In the genomic region with DNA sequence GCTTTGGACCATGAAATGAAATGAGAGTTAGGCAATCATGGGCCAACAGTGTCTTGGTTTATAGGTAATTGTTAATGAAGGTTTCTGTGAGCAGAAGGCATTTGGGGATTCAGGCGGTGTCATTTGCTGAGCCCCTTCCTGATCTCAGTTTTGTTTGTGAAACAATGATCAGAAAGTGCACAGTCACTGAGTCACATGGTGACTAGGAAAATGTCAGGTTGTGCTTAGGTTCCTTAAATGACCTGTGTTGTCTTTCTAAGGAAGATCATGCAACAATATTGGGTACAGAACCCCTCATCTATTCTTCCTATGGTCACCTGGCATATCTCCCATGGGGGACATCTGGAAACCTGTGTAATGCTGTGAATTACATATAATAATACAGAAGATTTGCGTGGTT, we compare ENCODE assay signal across 22 mouse cellular contexts. TPM values are rescaled to one million over a fixed set of nuclear protein-coding genes. Genes with fewer than 3 reads are reported as not detected.
A peak's percentile ranks its signal among the peaks of the same experiment; 100 is the strongest.
DNase-seq lines count a peak whose midpoint lies in the region; ATAC-seq and TF ChIP-seq lines count a peak whose summit lies in the region.
"Not testable (repeated sequence)": the region's sequence is repeated elsewhere in the genome, so short reads cannot be mapped to it uniquely, and the experiment has no call there.
"Had no signal": no experiment of that assay in that cellular context is flagged by ENCODE, and none has a peak within 500 bp of the region (broad histone marks: within the 10 kb centered on the region; RNA-seq: fewer than 3 reads in every experiment).

No protein-coding gene starts in this region.

- H3K4me3 ChIP-seq in liver, adult 2 months (ENCODE audit: insufficient read depth, low read depth, low read length), result not testable (repeated sequence)

- peak; percentile 34 for DNase-seq in liver, adult 2 months (ENCODE audit: extremely low read depth, low read depth, low spot score)

- not testable (repeated sequence) for H3K79me2 ChIP-seq in liver, adult 2 months (ENCODE audit: control insufficient read depth, insufficient read depth, low read length)

- H3K9ac ChIP-seq in liver, adult 2 months (ENCODE audit: low read depth, low read length), result not testable (repeated sequence)

- peaks cover 17% of the 10 kb centered on the region for H3K4me1 ChIP-seq in liver, adult 2 months (ENCODE audit: control insufficient read depth, insufficient read depth, low read length)

- ATAC-seq in common myeloid progenitor, adult 5-6 weeks (replicated peaks; ENCODE audit: low read depth, poor library complexity, severe bottlenecking), result 0 out of 2 replicates have a peak, but pooled peaks have one; percentile 20
- ATAC-seq in granulocyte monocyte progenitor cell, adult 5-6 weeks (replicated peaks; ENCODE audit: poor library complexity, severe bottlenecking), result peak; percentile 58
- peak; percentile 68 for ATAC-seq in megakaryocyte, adult 5-6 weeks (ENCODE audit: poor library complexity, severe bottlenecking)
- ATAC-seq in monocyte, adult 5-6 weeks (replicated peaks; ENCODE audit: insufficient number of reproducible peaks, low FRiP score, low TSS enrichment, poor library complexity, severe bottlenecking), result peak; percentile 42; the same call in 1 of the 2 replicates
- peak; percentile 53 for ATAC-seq in neutrophil, adult 5-6 weeks (ENCODE audit: extremely low read depth, insufficient number of reproducible peaks, low FRiP score, poor library complexity, severe bottlenecking)

- H3K27ac ChIP-seq in liver, adult 2 months (replicated peaks; ENCODE audit: insufficient read depth, low read depth, low read length), result not testable (repeated sequence)

- 85% methylated on average over 2 of the region's 2 CpGs for WGBS in liver, adult 2 months

- not testable (repeated sequence) for H3K36me3 ChIP-seq in liver, adult 2 months (ENCODE audit: control insufficient read depth, insufficient read depth, low read length)

- H3K27me3 ChIP-seq in liver, adult 2 months (ENCODE audit: control insufficient read depth, insufficient read depth, low read length), result not testable (repeated sequence)

- TF ChIP-seq CTCF in liver, adult 2 months (IDR thresholded peaks at IDR 0.05; ENCODE audit: low read depth, low read length), result not testable (repeated sequence)

- not testable (repeated sequence) for TF ChIP-seq POLR2A in liver, adult 2 months (IDR thresholded peaks at IDR 0.05; ENCODE audit: extremely low read depth, insufficient read depth, low read length)

RNA-seq across cellular contexts. Expression of gene Ugt1a10, which starts 7.8 kb away (rescaled TPM):
- not detected in 2 replicates for total RNA-seq in common myeloid progenitor, adult 5-6 weeks (2017)
- total RNA-seq in granulocyte monocyte progenitor cell, adult 5-6 weeks (2014; fragmentation: Nextera tagmentation), result not detected in 2 replicates
- not detected in 2 replicates for total RNA-seq in granulocyte monocyte progenitor cell, adult 5-6 weeks (2017)
- total RNA-seq in liver, adult 2 months (2014; rRNA removed), result 6.4 and 6.9 TPM in 2 replicates
- 1.2 and 2.8 TPM in 2 replicates for polyA plus RNA-seq in liver, adult 2 months (2012; rRNA removed)
- not detected in 2 replicates for total RNA-seq in megakaryocyte, adult 5-6 weeks (2015)
- not detected in 2 replicates for total RNA-seq in megakaryocyte, adult 5-6 weeks (2017)
- total RNA-seq in monocyte, adult 5-6 weeks (2017), result 1.2 TPM in 1 of 3 replicates, not detected in the others
- total RNA-seq in neutrophil, adult 5-6 weeks (2017), result not detected in 2 replicates
- total RNA-seq: adrenal gland, adult 2 months; adrenal gland, adult 8-10 months; adrenal gland, postnatal 25 days; CH12.LX; ES-E14; MEL had no signal
- polyA plus RNA-seq: activated CD4-positive, CD25-positive, alpha-beta regulatory T cell, adult 4 months; adrenal gland, adult 2 months; brain, embryonic 14.5 days; C2C12; CD4-positive, CD25-positive, alpha-beta regulatory T cell, adult 4 months; G1E had no signal

RNA-seq across cellular contexts. Expression of gene Ugt1a9, which starts 23.2 kb away (rescaled TPM):
- total RNA-seq in common myeloid progenitor, adult 5-6 weeks (2017), result not detected in 2 replicates
- not detected in 2 replicates for total RNA-seq in granulocyte monocyte progenitor cell, adult 5-6 weeks (2014; fragmentation: Nextera tagmentation)
- total RNA-seq in granulocyte monocyte progenitor cell, adult 5-6 weeks (2017), result not detected in 2 replicates
- 177 and 194 TPM in 2 replicates for total RNA-seq in liver, adult 2 months (2014; rRNA removed)
- 142 and 259 TPM in 2 replicates for polyA plus RNA-seq in liver, adult 2 months (2012; rRNA removed)
- total RNA-seq in megakaryocyte, adult 5-6 weeks (2015), result not detected in 2 replicates
- not detected in 2 replicates for total RNA-seq in megakaryocyte, adult 5-6 weeks (2017)
- not detected in 3 replicates for total RNA-seq in monocyte, adult 5-6 weeks (2017)
- not detected in 2 replicates for total RNA-seq in neutrophil, adult 5-6 weeks (2017)
- total RNA-seq: adrenal gland, adult 18-20 months; adrenal gland, postnatal 25 days; CH12.LX; ES-E14; MEL had no signal
- polyA plus RNA-seq: adrenal gland, adult 2 months; brain, embryonic 14.5 days; C2C12; CD4-positive, CD25-positive, alpha-beta regulatory T cell, adult 4 months; G1E had no signal

RNA-seq across cellular contexts. Expression of gene Usp40, which starts 39.1 kb away (rescaled TPM):
- total RNA-seq in common myeloid progenitor, adult 5-6 weeks (2017), result 15.7 and 27.8 TPM in 2 replicates
- total RNA-seq in granulocyte monocyte progenitor cell, adult 5-6 weeks (2014; fragmentation: Nextera tagmentation), result 13.9 and 27.2 TPM in 2 replicates
- 10.6 and 10.7 TPM in 2 replicates for total RNA-seq in granulocyte monocyte progenitor cell, adult 5-6 weeks (2017)
- 29.4 and 29.8 TPM in 2 replicates for total RNA-seq in liver, adult 2 months (2014; rRNA removed)
- polyA plus RNA-seq in liver, adult 2 months (2012; rRNA removed), result 6.4 and 8.6 TPM in 2 replicates
- total RNA-seq in megakaryocyte, adult 5-6 weeks (2015), result 7.0 and 8.8 TPM in 2 replicates
- 12.8 and 18.9 TPM in 2 replicates for total RNA-seq in megakaryocyte, adult 5-6 weeks (2017)
- 14.8 to 34.3 TPM (median 18.1 TPM) in 3 replicates for total RNA-seq in monocyte, adult 5-6 weeks (2017)
- 24.6 and 27.8 TPM in 2 replicates for total RNA-seq in neutrophil, adult 5-6 weeks (2017)

RNA-seq across cellular contexts. Expression of gene Ugt1a8, which starts 40.2 kb away (rescaled TPM):
- total RNA-seq in common myeloid progenitor, adult 5-6 weeks (2017), result not detected in 2 replicates
- not detected in 2 replicates for total RNA-seq in granulocyte monocyte progenitor cell, adult 5-6 weeks (2014; fragmentation: Nextera tagmentation)
- not detected in 2 replicates for total RNA-seq in granulocyte monocyte progenitor cell, adult 5-6 weeks (2017)
- total RNA-seq in liver, adult 2 months (2014; rRNA removed), result 4.0 and 4.6 TPM in 2 replicates
- 0.07 and 0.11 TPM in 2 replicates for polyA plus RNA-seq in liver, adult 2 months (2012; rRNA removed)
- not detected in 2 replicates for total RNA-seq in megakaryocyte, adult 5-6 weeks (2015)
- not detected in 2 replicates for total RNA-seq in megakaryocyte, adult 5-6 weeks (2017)
- total RNA-seq in monocyte, adult 5-6 weeks (2017), result not detected in 3 replicates
- not detected in 2 replicates for total RNA-seq in neutrophil, adult 5-6 weeks (2017)
- total RNA-seq: adrenal gland, adult 18-20 months; adrenal gland, adult 2 months; adrenal gland, adult 8-10 months; adrenal gland, postnatal 14 days; adrenal gland, postnatal 25 days; adrenal gland, postnatal 36 days; adrenal gland, postnatal 4 days; CH12.LX; ES-E14; G1E; MEL had no signal
- polyA plus RNA-seq: activated CD4-positive, CD25-positive, alpha-beta regulatory T cell, adult 4 months; adrenal gland, adult 2 months; brain, embryonic 14.5 days; C2C12; CD4-positive, CD25-positive, alpha-beta regulatory T cell, adult 4 months; G1E; Patski had no signal

RNA-seq across cellular contexts. Expression of gene Ugt1a7c, which starts 47.5 kb away (rescaled TPM):
- 20.6 and 22.1 TPM in 2 replicates for total RNA-seq in common myeloid progenitor, adult 5-6 weeks (2017)
- 25.2 and 25.5 TPM in 2 replicates for total RNA-seq in granulocyte monocyte progenitor cell, adult 5-6 weeks (2014; fragmentation: Nextera tagmentation)
- total RNA-seq in granulocyte monocyte progenitor cell, adult 5-6 weeks (2017), result 49.7 and 55.1 TPM in 2 replicates
- 20.1 and 51.1 TPM in 2 replicates for total RNA-seq in liver, adult 2 months (2014; rRNA removed)
- polyA plus RNA-seq in liver, adult 2 months (2012; rRNA removed), result 2.0 and 3.9 TPM in 2 replicates
- 120 and 121 TPM in 2 replicates for total RNA-seq in megakaryocyte, adult 5-6 weeks (2015)
- total RNA-seq in megakaryocyte, adult 5-6 weeks (2017), result 178 and 196 TPM in 2 replicates
- total RNA-seq in monocyte, adult 5-6 weeks (2017), result 76.0 to 85.9 TPM (median 84.7 TPM) in 3 replicates
- 123 TPM in 2 replicates for total RNA-seq in neutrophil, adult 5-6 weeks (2017)
- total RNA-seq: MEL had no signal
- polyA plus RNA-seq: C2C12 had no signal

Comparison
In these comparisons a context has a peak if more than half of its experiments do, and no peak if none do; other contexts are left out.
1. RNA of gene Ugt1a9, which starts 23.2 kb away (total RNA-seq): 177 to 194 TPM in liver, adult 2 months; not detected in common myeloid progenitor, adult 5-6 weeks, not detected in granulocyte monocyte progenitor cell, adult 5-6 weeks, not detected in megakaryocyte, adult 5-6 weeks, not detected in monocyte, adult 5-6 weeks and not detected in neutrophil, adult 5-6 weeks; every median in the first group is over 100 times any median in the second.
2. Peak in every context shown above with its lines, with median percentiles within 50 percentile points of each other: ATAC-seq.